Mouse (Mus musculus): Measurements from ENCODE around the gene Sp110. TPM values are rescaled to one million over a fixed set of nuclear protein-coding genes. Genes with fewer than 3 reads are reported as not detected.
"Not testable (repeated sequence)": the region's sequence is repeated elsewhere in the genome, so short reads cannot be mapped to it uniquely, and the experiment has no call there.

The Sp110 gene
- polyA plus RNA-seq, 1 experiment from 2014 or later: 2.2 TPM

GRCm38 (mm10) chr1:85604341-85604740, 5.7 kb upstream of the Sp110 start:
- H3K27me3 ChIP-seq (ENCODE audit: control insufficient read depth, insufficient read depth, low read length); H3K4me2 ChIP-seq (ENCODE audit: low read length); H3K27ac ChIP-seq (replicated peaks; ENCODE audit: low read depth, low read length); H3K9ac ChIP-seq (replicated peaks; ENCODE audit: low read length); H3K4me3 ChIP-seq (replicated peaks; ENCODE audit: low read depth, low read length); H3K36me3 ChIP-seq (ENCODE audit: control insufficient read depth, insufficient read depth, low read length); DNase-seq; ATAC-seq (ENCODE audit: low FRiP score, low TSS enrichment); H3K4me1 ChIP-seq (ENCODE audit: control insufficient read depth, insufficient read depth, low read length); H3K9me3 ChIP-seq (ENCODE audit: control insufficient read depth, low read length): not testable (repeated sequence)
- no CpG with 5 or more reads among the region's 1 CpGs for WGBS

- H3K4me2 ChIP-seq (ENCODE audit: low read length); DNase-seq; ATAC-seq (ENCODE audit: low FRiP score, low TSS enrichment); H3K4me3 ChIP-seq (replicated peaks; ENCODE audit: low read depth, low read length); H3K9me3 ChIP-seq (ENCODE audit: control insufficient read depth, low read length); H3K9ac ChIP-seq (replicated peaks; ENCODE audit: low read length); H3K4me1 ChIP-seq (ENCODE audit: control insufficient read depth, insufficient read depth, low read length); H3K27me3 ChIP-seq (ENCODE audit: control insufficient read depth, insufficient read depth, low read length); H3K27ac ChIP-seq (replicated peaks; ENCODE audit: low read depth, low read length); H3K36me3 ChIP-seq (ENCODE audit: control insufficient read depth, insufficient read depth, low read length): not testable (repeated sequence)
- 76% methylated on average over 4 of the region's 4 CpGs for WGBS
These were observed 2.2 kb upstream of the Sp110 start for GRCm38 (mm10) chr1:85600794-85601193.

DNA sequence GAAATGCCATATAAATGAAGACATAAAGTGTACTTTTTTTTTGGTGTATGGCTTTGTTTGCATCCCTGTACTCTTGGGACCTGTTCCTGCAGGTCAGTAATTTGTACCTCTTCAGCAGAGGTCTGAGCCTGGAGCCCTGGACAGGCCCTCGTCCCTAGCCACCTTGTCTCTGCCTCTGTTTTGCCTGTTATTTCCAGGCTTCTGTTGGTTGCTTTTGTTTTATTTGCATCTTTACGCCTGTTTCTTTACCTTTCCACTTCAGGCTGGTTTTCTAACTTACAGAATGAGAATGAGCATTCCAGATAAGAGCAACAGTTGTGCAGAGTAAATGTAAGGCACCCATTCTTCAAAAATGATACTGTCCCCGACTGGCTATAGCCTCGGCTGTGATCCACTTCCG, 1.5 kb upstream of the Sp110 start, which contains the start of gene Sp140:
Gene Sp140 (plus strand): TSS at position 301 of the 400 bp plus-strand sequence.
- not testable (repeated sequence) for H3K27me3 ChIP-seq (ENCODE audit: control insufficient read depth, insufficient read depth, low read length); H3K27ac ChIP-seq (replicated peaks; ENCODE audit: low read depth, low read length); H3K9me3 ChIP-seq (ENCODE audit: control insufficient read depth, low read length); H3K36me3 ChIP-seq (ENCODE audit: control insufficient read depth, insufficient read depth, low read length); H3K4me3 ChIP-seq (replicated peaks; ENCODE audit: low read depth, low read length); H3K4me2 ChIP-seq (ENCODE audit: low read length); H3K9ac ChIP-seq (replicated peaks; ENCODE audit: low read length); ATAC-seq (ENCODE audit: low FRiP score, low TSS enrichment); H3K4me1 ChIP-seq (ENCODE audit: control insufficient read depth, insufficient read depth, low read length); DNase-seq
- no CpG with 5 or more reads among the region's 5 CpGs for WGBS

DNA sequence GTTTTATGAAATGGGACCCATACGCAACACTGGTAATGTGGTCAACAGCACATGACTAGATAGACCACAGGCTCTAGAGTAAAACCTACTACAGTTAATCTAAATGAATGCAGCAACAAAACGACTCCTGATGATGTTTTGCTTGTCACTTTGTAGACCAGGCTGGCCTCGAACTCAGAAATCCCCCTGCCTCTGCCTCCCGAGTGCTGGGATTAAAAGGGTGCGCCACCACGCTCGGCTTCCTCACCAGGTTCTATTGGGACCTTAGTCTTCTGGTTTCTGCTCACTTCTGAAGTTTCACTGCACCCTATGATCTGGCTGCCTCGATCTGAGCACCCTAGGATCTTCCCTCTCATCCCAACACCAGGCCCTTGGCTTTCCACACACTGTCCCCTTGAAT, 6.1 kb downstream of the Sp110 start:
- H3K4me2 ChIP-seq (ENCODE audit: low read length); H3K27me3 ChIP-seq (ENCODE audit: control insufficient read depth, insufficient read depth, low read length); H3K9ac ChIP-seq (replicated peaks; ENCODE audit: low read length); ATAC-seq (ENCODE audit: low FRiP score, low TSS enrichment); H3K27ac ChIP-seq (replicated peaks; ENCODE audit: low read depth, low read length); DNase-seq; H3K4me3 ChIP-seq (replicated peaks; ENCODE audit: low read depth, low read length); H3K36me3 ChIP-seq (ENCODE audit: control insufficient read depth, insufficient read depth, low read length); H3K9me3 ChIP-seq (ENCODE audit: control insufficient read depth, low read length); H3K4me1 ChIP-seq (ENCODE audit: control insufficient read depth, insufficient read depth, low read length): not testable (repeated sequence)
- 81% methylated on average over 8 of the region's 8 CpGs for whole genome bisulfite sequencing

GRCm38 (mm10) chr1:85588697-85589096, 9.9 kb downstream of the Sp110 start:
- H3K4me2 ChIP-seq (ENCODE audit: low read length); H3K9me3 ChIP-seq (ENCODE audit: control insufficient read depth, low read length); H3K27me3 ChIP-seq (ENCODE audit: control insufficient read depth, insufficient read depth, low read length); H3K9ac ChIP-seq (replicated peaks; ENCODE audit: low read length); H3K36me3 ChIP-seq (ENCODE audit: control insufficient read depth, insufficient read depth, low read length); ATAC-seq (ENCODE audit: low FRiP score, low TSS enrichment); H3K27ac ChIP-seq (replicated peaks; ENCODE audit: low read depth, low read length); H3K4me3 ChIP-seq (replicated peaks; ENCODE audit: low read depth, low read length); H3K4me1 ChIP-seq (ENCODE audit: control insufficient read depth, insufficient read depth, low read length); DNase-seq: not testable (repeated sequence)
- 63% methylated on average over 1 of the region's 2 CpGs for WGBS

DNA sequence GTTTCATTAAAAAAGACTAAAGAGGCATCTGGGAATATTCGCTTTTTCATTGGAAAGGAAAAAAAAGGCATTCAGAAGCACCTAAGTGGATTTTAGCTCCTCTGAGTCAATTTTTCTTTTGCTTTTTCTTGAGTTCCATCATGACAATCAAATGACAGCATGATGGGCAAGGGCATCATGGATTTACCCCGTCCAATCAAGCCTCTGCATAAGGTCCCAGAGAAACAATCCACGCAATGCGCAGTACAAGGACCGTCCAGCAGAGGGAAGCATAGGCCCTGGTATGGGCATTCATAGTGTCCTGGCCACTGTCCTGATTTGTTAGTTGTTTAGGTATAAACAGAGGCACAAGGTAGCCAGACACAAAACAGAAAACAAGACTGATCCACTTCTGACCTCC, 17.1 kb downstream of the Sp110 start:
- WGBS: 32% methylated on average over 5 of the region's 5 CpGs
- not testable (repeated sequence) for H3K27ac ChIP-seq (replicated peaks; ENCODE audit: low read depth, low read length); H3K36me3 ChIP-seq (ENCODE audit: control insufficient read depth, insufficient read depth, low read length); H3K9ac ChIP-seq (replicated peaks; ENCODE audit: low read length); H3K9me3 ChIP-seq (ENCODE audit: control insufficient read depth, low read length); H3K27me3 ChIP-seq (ENCODE audit: control insufficient read depth, insufficient read depth, low read length); H3K4me1 ChIP-seq (ENCODE audit: control insufficient read depth, insufficient read depth, low read length); ATAC-seq (ENCODE audit: low FRiP score, low TSS enrichment); H3K4me3 ChIP-seq (replicated peaks; ENCODE audit: low read depth, low read length); H3K4me2 ChIP-seq (ENCODE audit: low read length)
- DNase-seq: peak; percentile 0

- not testable (repeated sequence) for DNase-seq; ATAC-seq (ENCODE audit: low FRiP score, low TSS enrichment); H3K4me3 ChIP-seq (replicated peaks; ENCODE audit: low read depth, low read length); H3K36me3 ChIP-seq (ENCODE audit: control insufficient read depth, insufficient read depth, low read length); H3K9me3 ChIP-seq (ENCODE audit: control insufficient read depth, low read length); H3K27me3 ChIP-seq (ENCODE audit: control insufficient read depth, insufficient read depth, low read length); H3K4me1 ChIP-seq (ENCODE audit: control insufficient read depth, insufficient read depth, low read length); H3K4me2 ChIP-seq (ENCODE audit: low read length); H3K9ac ChIP-seq (replicated peaks; ENCODE audit: low read length); H3K27ac ChIP-seq (replicated peaks; ENCODE audit: low read depth, low read length)
- WGBS: 75% methylated on average over 3 of the region's 3 CpGs
These were observed 18.0 kb downstream of the Sp110 start for GRCm38 (mm10) chr1:85580578-85580977.

- H3K36me3 ChIP-seq (ENCODE audit: control insufficient read depth, insufficient read depth, low read length); H3K27ac ChIP-seq (replicated peaks; ENCODE audit: low read depth, low read length); H3K4me2 ChIP-seq (ENCODE audit: low read length); H3K27me3 ChIP-seq (ENCODE audit: control insufficient read depth, insufficient read depth, low read length); H3K9me3 ChIP-seq (ENCODE audit: control insufficient read depth, low read length); DNase-seq; H3K4me3 ChIP-seq (replicated peaks; ENCODE audit: low read depth, low read length); H3K4me1 ChIP-seq (ENCODE audit: control insufficient read depth, insufficient read depth, low read length); H3K9ac ChIP-seq (replicated peaks; ENCODE audit: low read length): not testable (repeated sequence)
- 88% methylated on average over 2 of the region's 4 CpGs for WGBS
- peak; percentile 74 for ATAC-seq (ENCODE audit: low FRiP score, low TSS enrichment)
These were observed 18.5 kb downstream of the Sp110 start for GRCm38 (mm10) chr1:85580148-85580534.

DNA sequence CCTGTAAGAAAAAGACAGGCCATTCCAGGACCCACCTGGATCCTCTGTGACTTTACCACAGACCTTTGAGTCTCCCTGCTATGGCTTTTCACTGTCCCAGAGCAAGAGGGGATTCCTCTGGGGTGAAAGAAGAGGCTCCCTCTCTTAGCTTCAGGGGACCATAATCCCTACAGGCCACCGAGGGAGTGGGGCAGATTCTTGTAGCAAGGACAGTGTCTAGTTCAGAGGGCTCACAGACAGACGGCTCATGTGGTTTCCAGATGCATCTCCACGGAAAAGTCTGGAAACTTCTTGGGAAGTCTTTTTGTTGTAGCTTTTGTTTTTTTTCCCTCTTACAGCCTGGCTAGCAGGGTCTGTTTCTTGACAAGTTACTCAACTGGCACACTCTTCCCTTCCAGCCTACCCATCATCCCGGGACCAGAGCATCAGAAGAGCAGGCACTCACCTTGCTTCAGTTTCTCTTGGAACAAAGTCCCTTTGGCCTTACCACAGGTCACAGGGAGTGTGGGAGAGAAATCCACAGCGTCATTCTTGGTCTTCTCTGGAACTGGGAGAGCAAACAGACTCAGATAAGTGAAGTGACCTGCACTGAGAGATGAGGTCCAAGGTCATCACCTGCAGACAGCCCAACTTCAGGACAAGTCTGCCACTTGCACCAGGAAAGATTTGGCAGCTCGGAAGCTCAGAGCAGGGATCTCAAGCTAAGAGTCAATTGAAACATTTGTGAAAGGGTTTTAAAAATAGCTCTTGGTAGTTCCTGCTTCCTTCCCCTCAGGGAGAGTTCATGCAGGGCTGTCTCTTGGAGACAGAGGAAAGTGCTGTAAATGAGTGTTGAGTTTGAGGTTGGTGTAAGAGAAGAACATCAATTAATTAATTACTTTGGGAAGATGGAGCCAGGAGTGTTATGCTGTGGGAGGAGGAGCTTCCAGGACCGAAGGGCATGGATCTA, 19.1 kb downstream of the Sp110 start:
- not testable (repeated sequence) for H3K36me3 ChIP-seq (ENCODE audit: control insufficient read depth, insufficient read depth, low read length); H3K4me1 ChIP-seq (ENCODE audit: control insufficient read depth, insufficient read depth, low read length); H3K27me3 ChIP-seq (ENCODE audit: control insufficient read depth, insufficient read depth, low read length); H3K9me3 ChIP-seq (ENCODE audit: control insufficient read depth, low read length); H3K9ac ChIP-seq (replicated peaks; ENCODE audit: low read length); H3K4me3 ChIP-seq (replicated peaks; ENCODE audit: low read depth, low read length); H3K27ac ChIP-seq (replicated peaks; ENCODE audit: low read depth, low read length); DNase-seq; H3K4me2 ChIP-seq (ENCODE audit: low read length)
- peak; percentile 34; the same call in 1 of the 2 replicates for ATAC-seq (ENCODE audit: low FRiP score, low TSS enrichment)
- 66% methylated on average over 6 of the region's 7 CpGs for WGBS

All from midbrain, embryonic 14.5 days (tissue).